Mouse (Mus musculus): ENCODE measurements around the gene Ralgps1.

The Ralgps1 gene

DNA sequence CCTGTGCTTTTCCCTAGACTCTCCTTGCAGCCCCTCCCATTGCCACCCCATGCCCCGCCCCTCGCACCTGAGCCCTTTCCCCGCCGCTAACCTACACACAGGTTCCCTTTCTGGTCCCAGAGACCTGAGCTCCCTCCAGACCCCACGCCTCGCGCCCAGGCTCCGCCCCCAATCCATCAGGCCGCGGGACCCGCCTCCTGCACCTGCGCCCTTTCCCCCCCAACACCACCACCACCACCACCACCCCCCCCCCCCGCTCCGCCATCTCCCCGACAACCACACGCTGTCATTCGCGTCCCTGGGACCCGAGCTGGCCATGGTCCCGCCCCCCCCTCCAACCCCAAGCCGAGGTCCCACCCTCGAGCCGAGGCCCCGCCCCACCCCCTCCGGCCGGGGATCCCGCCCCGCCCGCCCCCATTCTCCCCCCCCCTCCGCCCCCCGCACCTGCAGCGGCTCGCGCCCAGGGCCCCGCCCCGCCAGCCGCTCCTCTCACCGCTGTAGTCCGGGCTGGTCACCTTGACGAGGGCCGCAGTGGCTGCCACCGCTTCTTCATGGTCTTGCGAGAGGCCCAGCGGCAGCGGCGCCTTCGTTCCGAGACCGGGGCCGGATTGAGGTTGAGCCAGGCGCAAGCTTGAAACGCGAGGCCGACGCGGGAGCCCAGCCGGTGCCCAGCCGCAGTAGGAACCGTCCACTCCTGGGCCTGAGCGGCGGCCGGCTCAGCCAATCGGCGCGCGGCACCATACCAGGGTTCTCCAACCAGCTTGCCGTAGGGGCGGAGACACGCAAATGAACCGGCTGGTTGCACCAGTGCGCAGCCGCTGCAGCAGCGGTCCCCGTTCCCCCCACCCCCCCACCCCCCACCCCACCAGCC, at the start of gene Ralgps1:
Gene Ralgps1 (minus strand): TSS at position 710 of the 871 bp plus-strand sequence.
- DNase-seq, result peak; percentile 94 to 96

GRCm38 (mm10) chr2:33417454-33417853, 46.2 kb upstream of the Ralgps1 start:
- no peak for DNase-seq

DNA sequence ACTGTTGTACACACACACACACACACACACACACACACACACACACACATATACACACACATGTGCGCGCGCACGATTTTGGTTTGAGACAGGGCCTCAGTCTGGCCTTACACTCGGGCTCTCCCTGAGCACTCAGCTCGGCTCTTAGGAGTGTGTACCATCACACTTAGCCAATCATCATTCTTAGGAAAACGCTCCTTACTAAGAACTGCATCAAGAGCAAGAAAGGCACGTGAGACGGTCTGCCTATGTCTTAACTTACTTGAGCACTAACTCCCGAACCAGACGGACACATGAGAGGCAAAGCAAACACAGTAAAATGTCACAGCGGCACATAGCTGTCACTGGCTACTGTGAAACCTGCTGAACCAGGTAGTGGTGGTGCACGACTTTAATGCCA, 42.7 kb upstream of the Ralgps1 start:
- no peak for DNase-seq

DNA sequence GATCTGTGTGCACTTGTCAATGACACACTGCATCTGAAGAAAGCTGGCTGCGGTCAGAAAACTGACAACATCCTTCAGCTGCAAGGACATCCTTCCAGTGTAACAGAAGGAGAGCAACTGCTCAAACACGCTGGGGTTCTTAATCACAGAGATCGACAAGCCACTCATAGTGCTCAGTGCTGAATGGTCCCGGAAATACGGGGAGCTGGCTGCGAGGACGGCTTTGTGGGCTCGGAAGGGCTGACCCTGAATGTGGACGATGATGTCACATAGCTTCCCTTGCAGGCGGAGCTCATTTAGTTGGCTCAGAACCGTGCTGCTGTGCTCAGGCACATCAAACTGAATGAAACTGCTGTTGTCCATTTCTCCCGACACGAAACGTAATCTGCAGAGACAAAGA, 40.8 kb upstream of the Ralgps1 start:
- DNase-seq, result no peak

GRCm38 (mm10) chr2:33403511-33404003, 32.3 kb upstream of the Ralgps1 start:
- no peak for DNase-seq

GRCm38 (mm10) chr2:33402638-33403037, 31.4 kb upstream of the Ralgps1 start:
- DNase-seq, result no peak

DNA sequence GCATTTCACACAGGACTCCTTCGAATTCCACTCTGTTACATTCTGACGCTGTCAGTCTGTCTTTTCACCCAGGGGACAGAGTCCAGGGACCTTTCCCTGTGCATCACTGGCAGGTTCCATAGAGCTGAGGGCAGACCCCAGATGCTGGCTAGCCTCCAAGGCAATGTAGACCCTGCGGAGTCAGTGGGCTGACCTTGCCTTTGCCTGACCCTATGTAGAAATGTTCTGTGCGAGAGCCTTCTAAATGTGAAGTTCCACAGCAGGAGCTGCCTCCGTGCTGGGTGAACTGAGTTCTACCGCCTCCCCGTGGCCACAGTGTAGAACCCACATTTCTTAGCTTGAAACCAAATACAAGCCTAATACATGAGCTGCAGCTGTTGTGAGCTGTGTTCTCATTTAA, 30.9 kb upstream of the Ralgps1 start:
- peak in 1 of 2 experiments; percentile 10 for DNase-seq

DNA sequence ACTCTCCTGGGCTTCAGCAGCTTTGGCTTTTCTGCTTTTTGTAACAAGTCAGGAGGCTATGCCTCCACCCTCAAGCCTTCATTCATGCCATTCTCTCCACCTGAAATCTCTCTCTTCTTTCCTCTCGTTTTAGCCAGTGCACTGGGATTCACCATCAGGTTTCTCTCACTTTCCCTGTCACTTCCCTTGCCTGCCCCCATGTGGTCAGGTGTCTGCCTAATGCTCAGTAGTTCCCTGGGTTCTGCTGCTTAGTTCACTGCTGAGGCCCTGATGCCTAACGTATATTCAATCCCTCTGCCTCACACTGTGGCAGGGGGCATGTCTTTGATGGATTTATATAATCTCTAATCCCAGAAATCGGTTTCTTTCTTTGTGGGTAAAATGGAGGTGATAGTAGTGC, 29.9 kb upstream of the Ralgps1 start:
- DNase-seq, result no peak

- no peak for DNase-seq
Observed at GRCm38 (mm10) chr2:33400541-33400940, 29.3 kb upstream of the Ralgps1 start.

GRCm38 (mm10) chr2:33399091-33399490, 27.8 kb upstream of the Ralgps1 start:
- no peak for DNase-seq

GRCm38 (mm10) chr2:33397036-33397435, 25.8 kb upstream of the Ralgps1 start:
- DNase-seq, result no peak

DNA sequence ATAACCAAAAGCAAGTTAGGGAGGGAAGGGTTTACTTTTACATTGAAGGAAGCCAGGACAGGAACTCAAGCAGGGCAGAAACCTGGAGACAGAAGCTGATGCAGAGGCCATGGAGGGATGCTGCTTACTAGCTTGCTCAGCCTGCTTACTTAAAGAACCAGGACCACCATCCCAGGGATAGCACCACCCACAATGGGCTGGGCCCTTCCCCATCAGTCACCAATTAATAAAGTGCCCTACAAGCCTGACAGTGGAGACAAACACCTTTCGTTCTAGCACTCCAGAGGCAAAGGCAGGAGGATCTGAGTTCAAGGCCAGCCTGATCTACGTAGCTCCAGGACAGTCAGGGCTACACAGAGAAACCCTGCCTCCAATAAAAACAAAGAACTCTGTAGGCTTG, 23.8 kb upstream of the Ralgps1 start:
- DNase-seq, result no peak

DNA sequence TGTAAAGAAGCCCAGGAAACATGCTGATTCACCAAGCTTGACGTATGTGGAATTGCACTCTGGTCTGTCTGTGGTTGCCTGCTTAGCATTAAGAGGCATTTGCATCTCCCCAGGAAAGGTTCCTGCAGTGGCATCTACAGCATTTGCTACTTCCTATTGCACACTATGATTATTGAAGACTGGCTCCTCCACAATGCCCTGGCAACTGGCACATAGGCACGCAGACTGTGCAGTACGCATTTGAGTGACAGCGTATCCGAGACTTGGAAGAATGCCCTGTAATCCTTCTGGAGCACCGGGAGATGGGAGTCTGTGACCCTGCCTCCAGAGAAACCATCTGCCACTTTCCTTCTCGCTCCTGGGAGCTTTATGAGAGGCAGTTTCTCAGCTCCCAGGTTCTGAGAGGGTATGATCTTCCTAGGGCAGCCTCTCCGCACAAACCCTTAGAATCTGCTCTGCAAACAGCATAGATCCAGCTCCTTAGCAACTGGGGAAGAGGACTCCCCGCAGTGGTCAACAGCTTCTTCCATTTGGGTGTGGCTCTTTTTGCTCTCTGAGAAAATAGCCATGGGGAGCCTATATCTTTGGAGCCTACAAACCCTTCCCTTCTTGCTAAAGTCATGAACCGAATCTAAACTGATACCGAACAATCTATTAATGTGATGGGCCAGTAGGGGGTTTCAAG, 22.8 kb upstream of the Ralgps1 start:
- no peak for DNase-seq

DNA sequence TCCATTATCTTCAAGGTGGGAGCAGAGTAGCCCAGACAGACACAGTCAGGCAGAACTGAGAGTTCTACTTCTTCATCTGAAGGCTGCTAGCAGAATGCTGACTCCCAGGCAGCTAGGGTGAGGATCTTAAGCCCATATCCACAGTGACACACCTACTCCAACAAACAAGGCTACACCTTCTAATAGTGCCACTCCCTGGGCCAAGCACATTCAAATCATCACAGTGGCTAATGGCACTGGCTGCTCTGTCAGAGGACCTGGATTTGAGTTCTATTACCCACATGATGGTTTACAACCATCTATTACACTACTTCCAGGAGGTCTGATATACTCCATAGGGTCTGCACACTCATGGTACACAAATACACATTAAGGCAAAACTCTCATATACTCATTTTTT, 21.7 kb upstream of the Ralgps1 start:
- DNase-seq, result no peak

GRCm38 (mm10) chr2:33371648-33372408, 542 bp upstream of the Ralgps1 start:
- no peak for DNase-seq

- DNase-seq, result no peak
Observed at GRCm38 (mm10) chr2:33370276-33370776, 960 bp downstream of the Ralgps1 start.

GRCm38 (mm10) chr2:33369453-33369852, 1.8 kb downstream of the Ralgps1 start:
- no peak for DNase-seq

DNA sequence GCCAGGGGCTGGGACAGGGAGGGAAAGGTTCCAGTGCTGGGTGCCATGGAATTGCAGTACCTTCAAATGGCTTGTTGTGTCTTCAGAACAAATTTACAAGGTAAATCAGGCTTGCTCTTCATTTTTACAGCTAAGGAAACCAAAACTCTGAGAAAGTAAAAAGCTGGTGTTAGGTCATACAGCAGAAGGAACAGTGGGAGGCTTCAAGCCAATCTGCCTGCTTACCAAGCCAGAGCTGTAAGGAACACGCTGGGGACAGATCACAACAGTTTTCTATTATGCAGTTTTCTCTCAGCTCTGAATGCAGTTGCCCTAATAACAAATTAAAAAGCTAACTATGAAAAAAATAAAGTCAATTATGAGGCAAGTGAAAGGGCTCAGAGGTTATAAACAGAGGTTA, 2.8 kb downstream of the Ralgps1 start:
- DNase-seq, result no peak

DNA sequence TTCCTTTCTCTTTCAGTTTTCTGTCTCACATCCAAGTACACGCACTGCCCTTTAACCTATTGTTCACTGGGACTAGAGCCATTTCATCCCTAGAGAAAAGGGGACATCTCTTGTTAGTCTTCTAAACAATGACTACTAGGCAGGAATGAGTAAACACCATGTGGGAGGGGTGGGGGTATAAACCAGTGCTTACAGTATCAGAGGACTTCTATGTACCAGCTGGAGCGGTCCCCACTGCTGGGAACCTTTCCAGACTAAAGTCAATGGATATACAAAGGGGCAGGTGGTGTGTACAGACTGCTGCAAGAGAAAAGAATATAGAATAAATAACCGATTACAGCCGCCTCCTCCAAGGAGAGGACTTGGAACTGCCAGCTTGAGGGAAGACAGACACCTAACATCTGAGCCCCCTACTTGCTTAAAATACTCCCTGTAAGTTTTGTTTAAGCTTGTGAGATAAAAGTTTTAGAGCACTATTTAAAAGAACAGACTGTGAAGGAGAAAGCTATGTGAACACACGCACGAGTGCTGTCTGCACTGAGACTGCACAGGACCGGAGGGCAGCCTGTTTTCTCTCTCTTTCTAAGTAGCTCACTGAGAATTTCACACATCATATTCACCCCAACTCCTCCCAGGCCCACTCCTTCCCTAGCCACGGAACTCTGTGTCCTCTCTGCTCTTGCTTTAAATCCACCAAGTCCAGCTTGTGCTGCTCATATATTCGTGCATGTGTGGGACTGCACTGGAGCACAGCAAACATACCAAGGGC, 5.4 kb downstream of the Ralgps1 start:
- DNase-seq, result no peak

- no peak for DNase-seq
Observed at GRCm38 (mm10) chr2:33364656-33365055, 6.6 kb downstream of the Ralgps1 start.

GRCm38 (mm10) chr2:33363890-33364289, 7.4 kb downstream of the Ralgps1 start:
- no peak for DNase-seq

DNA sequence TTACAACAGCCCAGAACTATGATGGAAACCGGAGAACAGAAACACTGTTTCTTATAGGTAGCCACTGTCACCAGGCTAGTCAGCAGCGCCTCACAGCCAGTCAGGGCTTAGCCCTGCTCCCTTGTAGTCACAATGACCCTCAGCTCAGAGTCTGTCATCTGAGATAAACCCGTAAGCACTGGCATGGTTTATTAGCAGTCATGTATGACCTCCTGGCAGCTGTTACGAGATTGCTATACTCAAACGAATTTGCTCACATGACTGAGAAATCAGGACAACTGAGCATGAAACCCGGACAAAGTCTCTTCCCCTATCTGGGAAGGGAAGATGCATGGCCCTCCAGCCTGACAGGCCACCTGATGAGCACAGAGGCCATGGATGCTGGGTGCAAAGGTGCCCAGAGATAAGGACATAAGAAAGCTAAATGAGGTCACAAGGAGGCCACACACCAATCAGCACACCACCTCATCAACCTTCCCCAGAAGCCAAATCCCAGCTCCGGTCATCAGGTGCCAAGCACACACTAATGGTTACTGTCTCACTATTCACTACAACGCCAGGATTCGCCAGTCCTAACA, 10.1 kb downstream of the Ralgps1 start:
- no peak for DNase-seq

All from thymus, adult 18-20 months (tissue).